Mouse (Mus musculus) thymus, adult 2 months (tissue): ENCODE results near the gene Ak6. TPM values are rescaled to one million over a fixed set of nuclear protein-coding genes. Genes with fewer than 3 reads are reported as not detected.
A peak's percentile ranks its signal among the peaks of the same experiment; 100 is the strongest.

Experiments used
- DNase-seq: peaks from one replicate; pipeline ENCODE4 v3.0.0; 2021
- H3K27ac ChIP-seq: fragments of 200-500 bp; 2 replicates; pipeline ENCODE4 v1.5.1; 2012; ENCODE audit warnings: low read length, control low read depth; ENCODE audit not compliant: control insufficient read depth, insufficient read depth
- H3K27me3 ChIP-seq: fragments of 200-500 bp; 2 replicates; pipeline ENCODE4 v1.6.1; 2012; ENCODE audit warnings: mild to moderate bottlenecking, low read length, moderate library complexity, mixed read lengths; ENCODE audit not compliant: control insufficient read depth, insufficient read depth
- H3K36me3 ChIP-seq: fragments of 200-500 bp; 2 replicates; pipeline ENCODE4 v1.6.1; 2012; ENCODE audit warnings: mild to moderate bottlenecking, low read length, moderate library complexity; ENCODE audit not compliant: control insufficient read depth, insufficient read depth
- H3K4me1 ChIP-seq: fragments of 200-500 bp; replicated peaks from 2 replicates; pipeline ENCODE4 v1.6.1; 2012; ENCODE audit warnings: low read length; ENCODE audit not compliant: control insufficient read depth, insufficient read depth
- H3K4me3 ChIP-seq: fragments of 200-500 bp; 2 replicates; pipeline ENCODE4 v1.5.1; 2012; ENCODE audit warnings: mild to moderate bottlenecking, low read length, control low read depth, moderate library complexity; ENCODE audit not compliant: control insufficient read depth, insufficient read depth
- CTCF ChIP-seq: fragments of 200-500 bp; IDR thresholded peaks from 2 replicates; pipeline ENCODE4 v1.5.1; 2012; ENCODE audit warnings: mild to moderate bottlenecking, control low read depth, low read length, moderate library complexity, borderline replicate concordance; ENCODE audit not compliant: control insufficient read depth, poor library complexity, insufficient read depth; ENCODE audit errors: extremely low read depth
- POLR2A ChIP-seq: fragments of 200-500 bp; IDR thresholded peaks from 2 replicates; pipeline ENCODE4 v1.6.1; 2012; ENCODE audit warnings: mild to moderate bottlenecking, low read length, control low read depth, moderate library complexity; ENCODE audit not compliant: control insufficient read depth, poor library complexity, insufficient read depth; ENCODE audit errors: extremely low read depth
- WGBS: fragments of 180-500 bp; shearing (Covaris S2); methylation state at CpG from one replicate; pipeline ENCODE4 v1.1.7; 2018; 5-methylcytosine and 5-hydroxymethylcytosine counted together
- polyA plus RNA-seq: library from polyadenylated mRNA; depleted of rRNA; stranded (reverse); fragments of >200 nt; gene quantifications from 2 replicates; pipeline ENCODE4 v1.2.3, GENCODE M21; 2012; rRNA removed

Gene Ak6
- 57.9 and 66.2 TPM in 2 replicates for polyA plus RNA-seq

DNA sequence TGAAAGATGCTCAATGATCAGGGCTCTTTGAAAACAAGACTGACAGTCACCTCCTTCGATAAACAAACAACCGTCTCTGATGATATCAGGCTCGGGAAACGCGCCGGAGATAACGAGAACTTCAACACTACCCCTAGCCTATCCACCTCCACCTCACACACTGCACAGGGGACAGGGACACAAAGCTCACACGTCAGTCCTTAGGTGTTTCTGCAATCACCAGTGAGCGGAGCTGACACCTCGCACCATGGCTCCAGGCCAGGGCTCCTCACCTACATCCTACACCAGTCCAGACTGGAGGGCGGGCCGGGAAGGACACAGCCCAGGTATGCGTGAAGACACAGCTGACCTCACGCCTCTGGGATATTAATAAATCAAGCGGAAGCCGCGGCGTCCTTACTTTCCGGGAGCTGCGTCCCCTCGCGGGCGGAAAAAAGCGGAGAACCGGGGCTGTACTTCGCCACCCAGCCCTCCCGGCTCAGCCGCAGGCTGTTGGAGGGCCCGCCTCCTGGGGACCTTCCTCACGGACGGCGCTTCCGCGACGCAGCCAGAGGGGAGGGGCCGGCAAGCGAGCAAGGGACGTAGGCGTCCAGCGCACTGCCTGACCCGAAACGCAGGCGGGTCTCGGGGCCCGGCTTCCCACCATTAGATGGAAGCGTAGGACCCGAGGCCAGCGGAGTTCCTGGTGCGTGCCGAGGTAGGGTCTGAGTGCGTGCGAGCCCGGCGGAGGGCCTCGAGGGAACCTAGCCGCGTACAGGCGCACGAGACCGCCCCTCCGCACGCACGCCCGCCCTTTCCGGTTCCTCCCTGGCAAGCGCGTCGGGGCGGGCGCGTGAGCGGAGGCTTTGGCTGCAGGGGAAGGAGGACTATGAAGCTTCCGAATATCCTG, at the start of gene Ak6, which contains the start of gene Rad17:
Ak6 (plus strand) TSS at position 430 of the 889 bp plus-strand sequence.
Rad17 (minus strand) TSS at position 502 of the 889 bp plus-strand sequence.
- TF ChIP-seq POLR2A = peak; percentile 37
- TF ChIP-seq CTCF = peak; percentile 69; the same call in 1 of the 2 replicates
- Histone ChIP-seq H3K4me1 (0 out of 2 replicates have a peak, but pooled peaks cover 2% of the 10 kb centered on the region), H3K27ac (peak within 1 kb of the TSS; percentile 3; the same call in 1 of the 2 replicates), H3K36me3 (peaks cover 3% of the 10 kb centered on the region), H3K4me3 (peak within 1 kb of the TSS; percentile 53), H3K27me3 (no peaks in the 10 kb centered on the region)
- WGBS = under 1% methylated on average over 71 of the region's 73 CpGs
- DNase-seq = peak; percentile 96

DNA sequence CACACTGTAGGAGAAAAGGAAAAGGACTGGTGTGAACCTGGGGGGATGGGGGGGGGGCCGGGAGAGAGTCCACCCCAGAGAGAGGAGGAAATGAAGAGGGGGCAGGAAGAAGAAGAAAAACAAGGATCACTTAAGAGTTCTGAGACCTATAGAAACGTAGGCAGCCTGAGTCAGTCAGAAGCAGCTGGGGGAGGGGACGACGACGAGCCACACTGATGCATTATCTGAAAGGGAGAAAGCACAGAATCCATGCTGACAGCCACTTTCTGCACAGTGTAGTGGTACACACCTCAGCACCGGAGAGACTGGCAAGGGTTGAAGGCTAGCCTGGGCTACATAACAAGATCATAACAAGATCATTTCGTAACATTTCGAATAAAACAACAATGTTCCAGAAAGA, 49.7 kb upstream of the Ak6 start:
- H3K4me3 ChIP-seq = no peak overlapping the region
- no peak for TF ChIP-seq CTCF
- no peak for TF ChIP-seq POLR2A
- no peaks in the 10 kb centered on the region for H3K36me3 ChIP-seq
- H3K4me1 ChIP-seq = no peaks in the 10 kb centered on the region
- DNase-seq = no peak
- no peak overlapping the region for H3K27ac ChIP-seq
- 75% methylated on average over 8 of the region's 8 CpGs for WGBS
- no peaks in the 10 kb centered on the region for H3K27me3 ChIP-seq

DNA sequence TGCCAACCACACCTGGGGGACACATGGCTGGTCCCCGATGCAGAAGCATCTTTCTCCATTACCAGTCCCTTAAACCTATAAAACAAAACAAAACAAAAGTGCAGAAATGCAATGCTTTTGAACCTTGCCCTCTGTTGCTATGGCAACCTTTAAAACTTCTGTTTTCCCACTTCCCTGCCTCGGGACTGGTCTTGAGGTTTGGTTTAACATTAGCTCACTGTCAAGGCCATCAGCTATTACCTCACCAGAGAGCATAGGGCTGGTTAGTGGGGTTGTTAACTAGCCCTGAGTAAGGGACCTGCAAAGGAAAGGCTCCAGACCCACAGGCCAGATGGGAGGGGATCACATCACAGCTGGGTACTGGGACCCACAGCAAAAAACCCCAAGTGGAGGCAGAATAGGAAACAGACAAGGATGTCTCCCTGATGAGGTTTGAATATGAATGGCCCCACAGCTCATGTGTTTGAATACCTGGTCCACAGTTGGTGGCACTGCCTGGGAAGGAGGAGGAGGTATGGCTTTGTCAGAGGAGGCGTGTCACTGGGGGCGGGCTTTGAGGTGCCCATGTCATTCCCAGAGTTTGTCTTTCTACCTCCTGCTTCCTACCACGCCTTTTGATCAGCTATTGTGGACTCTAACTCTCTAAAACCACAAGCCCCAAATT, 48.4 kb upstream of the Ak6 start:
- no peak for TF ChIP-seq CTCF
- no peak for TF ChIP-seq POLR2A
- no peak for DNase-seq
- Histone ChIP-seq H3K27me3 (no peaks in the 10 kb centered on the region), H3K4me1 (no peaks in the 10 kb centered on the region), H3K4me3 (no peak overlapping the region), H3K27ac (no peak overlapping the region), H3K36me3 (no peaks in the 10 kb centered on the region)
- 75% methylated on average over 5 of the region's 5 CpGs for WGBS

DNA sequence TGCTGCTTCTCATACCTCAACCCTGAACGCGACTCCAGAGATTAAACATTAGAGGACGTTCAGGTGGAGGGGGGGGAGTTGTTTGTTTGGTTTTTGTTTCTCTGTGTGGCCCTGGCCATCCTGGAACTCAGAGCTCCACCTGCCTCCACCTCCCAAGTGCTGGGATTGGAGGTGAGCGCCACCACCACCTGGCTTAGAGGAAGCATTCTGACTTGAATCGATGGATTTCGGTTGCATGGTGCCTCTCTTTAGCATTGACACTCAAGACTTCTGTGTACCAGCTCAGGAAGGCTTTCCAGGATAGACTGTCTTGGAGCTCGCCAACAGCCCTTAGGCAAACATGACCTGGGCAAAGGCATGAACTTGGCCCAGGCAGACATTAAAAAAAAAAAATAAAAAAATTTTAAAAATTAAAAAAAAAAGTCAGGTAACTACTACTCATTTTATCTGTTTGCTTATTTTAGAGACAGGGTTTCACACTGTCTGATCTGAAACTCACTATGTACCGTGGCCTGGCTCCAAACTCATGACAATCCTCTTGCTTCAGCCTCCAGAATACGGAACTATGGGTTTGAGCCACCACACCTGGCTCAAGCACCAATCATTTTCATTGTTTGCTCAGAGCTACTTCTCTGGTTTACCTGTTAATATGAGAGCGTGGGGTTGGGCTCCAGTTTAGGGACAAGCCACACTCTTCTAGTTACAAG, 47.6 kb upstream of the Ak6 start:
- no peaks in the 10 kb centered on the region for H3K27me3 ChIP-seq
- TF ChIP-seq CTCF = no peak
- TF ChIP-seq POLR2A = no peak
- no peak for DNase-seq
- H3K4me3 ChIP-seq = no peak overlapping the region
- no peaks in the 10 kb centered on the region for H3K4me1 ChIP-seq
- no peaks in the 10 kb centered on the region for H3K36me3 ChIP-seq
- 95% methylated on average over 10 of the region's 10 CpGs for WGBS
- H3K27ac ChIP-seq = no peak overlapping the region

- Histone ChIP-seq H3K4me3 (no peak overlapping the region), H3K27ac (no peak overlapping the region), H3K4me1 (no peaks in the 10 kb centered on the region), H3K36me3 (no peaks in the 10 kb centered on the region), H3K27me3 (no peaks in the 10 kb centered on the region)
- TF ChIP-seq POLR2A (no peak), CTCF (no peak)
- 92% methylated on average over 11 of the region's 11 CpGs for WGBS
- DNase-seq = no peak
Measured at GRCm38 (mm10) chr13:100603738-100604095, 47.1 kb upstream of the Ak6 start.

GRCm38 (mm10) chr13:100605845-100606244, 44.9 kb upstream of the Ak6 start:
- no peak overlapping the region for H3K4me3 ChIP-seq
- no peak for TF ChIP-seq POLR2A
- no peak for TF ChIP-seq CTCF
- DNase-seq = no peak
- H3K27me3 ChIP-seq = no peaks in the 10 kb centered on the region
- H3K27ac ChIP-seq = no peak overlapping the region
- H3K36me3 ChIP-seq = no peaks in the 10 kb centered on the region
- H3K4me1 ChIP-seq = no peaks in the 10 kb centered on the region
- WGBS = 80% methylated on average over 1 of the region's 1 CpGs
